Mouse (Mus musculus) Muller cell, postnatal 12 days (primary cell): Measurements from ENCODE around the gene Gabrb3.

Experiments used
- DNase-seq: peaks from one replicate; pipeline ENCODE4 v3.0.0-alpha.2; 2015; ENCODE audit errors: inconsistent ontology term

Gabrb3 gene

GRCm38 (mm10) chr7:57529954-57530353, 110.5 kb downstream of the Gabrb3 start:
- no peak for DNase-seq

DNA sequence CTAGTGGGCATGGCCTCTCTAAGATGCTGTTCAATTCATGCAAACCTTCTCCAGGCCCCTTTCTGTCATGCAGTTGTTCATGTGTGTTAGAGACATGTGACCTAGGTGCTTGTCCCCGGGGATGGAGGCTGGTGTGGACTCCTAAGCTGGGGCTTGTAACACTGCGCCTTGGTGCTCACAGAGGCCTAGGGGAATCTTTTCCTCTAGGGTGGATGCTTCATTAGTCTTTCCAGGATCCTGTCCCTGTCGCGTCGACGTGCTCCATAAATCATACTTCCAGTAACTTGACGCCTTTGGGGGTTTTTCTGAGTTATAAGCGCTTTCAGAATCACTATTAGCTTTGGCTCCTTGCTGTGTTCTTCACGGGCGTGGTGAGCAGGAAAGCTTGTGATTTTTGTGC, 113.2 kb downstream of the Gabrb3 start:
- no peak for DNase-seq

GRCm38 (mm10) chr7:57538565-57538964, 119.1 kb downstream of the Gabrb3 start:
- DNase-seq, result peak; percentile 1

GRCm38 (mm10) chr7:57560732-57561436, 141.4 kb downstream of the Gabrb3 start:
- DNase-seq, result no peak

GRCm38 (mm10) chr7:57564403-57564802, 144.9 kb downstream of the Gabrb3 start:
- no peak for DNase-seq

GRCm38 (mm10) chr7:57590451-57591248, 171.2 kb downstream of the Gabrb3 start:
- DNase-seq, result peak; percentile 75

- no peak for DNase-seq
Measured at GRCm38 (mm10) chr7:57591249-57591577, 171.7 kb downstream of the Gabrb3 start.

DNA sequence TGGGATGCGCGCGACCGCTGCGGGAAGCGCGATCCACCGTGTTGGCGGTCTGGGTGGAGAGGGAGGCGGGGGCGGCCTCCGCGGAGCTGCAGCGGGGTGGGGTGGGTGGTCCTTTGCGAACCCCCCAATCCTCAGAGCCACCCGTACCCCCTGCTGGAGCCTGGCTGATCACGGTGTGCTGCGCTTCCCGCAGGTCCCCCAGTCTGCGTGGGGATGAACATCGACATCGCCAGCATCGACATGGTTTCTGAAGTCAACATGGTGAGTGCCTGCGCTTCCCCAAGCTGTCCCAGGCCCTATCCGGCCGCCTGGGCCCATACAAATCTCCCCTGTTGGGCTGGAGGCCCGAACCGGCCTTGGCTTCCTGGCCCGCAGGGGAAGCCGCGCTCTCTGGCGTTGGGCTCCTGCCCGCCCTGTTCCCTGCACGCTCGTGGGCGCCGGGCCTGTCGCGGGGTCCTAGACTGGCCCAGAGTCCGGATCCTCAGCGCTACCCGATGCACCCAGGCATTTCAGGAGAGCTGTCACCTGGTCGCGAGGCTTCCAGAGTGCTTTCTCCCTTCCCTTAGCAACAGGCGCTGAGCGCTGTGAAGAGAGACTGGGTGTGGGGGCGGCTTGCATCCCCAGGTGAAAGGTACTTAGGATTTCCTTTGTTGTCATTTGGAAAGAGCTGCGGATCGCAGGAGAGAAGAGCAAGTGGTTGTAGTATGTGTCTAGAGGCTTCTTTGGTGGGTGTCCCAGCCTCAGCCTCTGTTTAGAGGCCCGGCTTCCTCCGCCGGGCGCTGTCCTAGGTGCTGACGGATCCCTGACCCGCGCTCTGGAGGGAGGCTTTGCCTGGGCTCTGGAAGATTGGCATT, 172.3 kb downstream of the Gabrb3 start:
- DNase-seq, result peak; percentile 61

- no peak for DNase-seq
Measured at GRCm38 (mm10) chr7:57597341-57597740, 177.8 kb downstream of the Gabrb3 start.

- no peak for DNase-seq
Measured at GRCm38 (mm10) chr7:57618697-57619096, 199.2 kb downstream of the Gabrb3 start.

GRCm38 (mm10) chr7:57620036-57620435, 200.5 kb downstream of the Gabrb3 start:
- no peak for DNase-seq

GRCm38 (mm10) chr7:57623718-57624117, 204.2 kb downstream of the Gabrb3 start:
- no peak for DNase-seq

DNA sequence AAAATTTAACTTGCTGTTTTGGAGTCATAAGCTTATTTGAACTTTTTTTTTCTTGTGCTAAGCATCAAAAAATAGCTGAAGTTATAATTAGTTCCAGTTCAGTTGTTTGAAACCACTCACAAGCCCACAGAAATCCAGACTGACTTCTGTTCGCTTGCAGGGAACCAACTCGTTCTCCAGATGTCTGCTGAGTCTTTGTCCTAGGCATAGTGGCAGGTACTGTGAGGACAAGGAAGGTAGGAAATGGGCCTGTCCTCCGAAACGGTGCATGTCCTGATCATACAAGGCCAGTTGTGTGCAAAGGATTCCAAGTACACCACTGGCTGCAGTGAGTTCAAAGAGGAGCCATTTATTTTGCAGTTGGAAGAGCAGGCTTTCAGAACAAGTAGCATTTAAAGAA, 215.5 kb downstream of the Gabrb3 start:
- no peak for DNase-seq

GRCm38 (mm10) chr7:57635687-57636086, 216.2 kb downstream of the Gabrb3 start:
- no peak for DNase-seq

DNA sequence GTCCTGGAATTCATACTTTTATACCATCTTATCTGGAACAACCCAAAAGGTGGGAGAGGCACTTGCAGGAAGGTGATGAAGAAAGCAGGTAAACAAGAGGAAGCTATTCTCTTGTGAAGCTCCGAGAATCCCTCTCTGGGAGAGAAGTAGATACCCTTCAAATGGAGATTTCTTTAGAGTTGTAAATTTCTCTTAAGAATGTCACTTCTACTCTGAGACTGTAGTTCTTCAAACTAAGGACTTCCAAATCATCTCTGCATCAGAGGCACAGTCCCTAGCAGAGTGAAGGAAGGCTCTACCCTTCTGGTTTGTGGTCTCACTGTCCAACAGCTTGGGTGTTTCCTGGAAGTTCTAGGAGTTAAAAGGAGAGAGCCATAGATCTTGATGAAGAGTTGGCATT, 221.3 kb downstream of the Gabrb3 start:
- DNase-seq, result no peak

DNA sequence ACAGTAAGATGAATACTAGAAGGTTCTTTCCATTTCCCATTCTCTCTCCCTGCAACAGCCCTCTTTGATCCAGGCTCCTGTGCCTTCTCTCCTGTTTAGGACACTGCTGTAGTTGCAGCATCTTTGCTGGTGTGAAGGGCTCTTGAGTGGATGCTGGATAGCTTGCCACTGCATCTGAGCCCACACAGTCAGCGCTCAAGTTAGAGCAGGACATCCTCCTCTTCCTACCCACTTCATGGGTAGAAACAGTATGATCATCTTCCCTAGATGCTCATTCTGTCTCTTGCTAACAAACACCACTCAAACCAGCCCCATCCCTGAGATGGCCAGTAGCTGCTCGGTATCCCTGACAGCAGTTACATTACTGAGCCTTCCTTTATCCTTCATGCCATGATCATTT, 227.9 kb downstream of the Gabrb3 start:
- no peak for DNase-seq

- no peak for DNase-seq
Measured at GRCm38 (mm10) chr7:57648136-57648755, 228.8 kb downstream of the Gabrb3 start.

- no peak for DNase-seq
Measured at GRCm38 (mm10) chr7:57677352-57677751, 257.9 kb downstream of the Gabrb3 start.

DNA sequence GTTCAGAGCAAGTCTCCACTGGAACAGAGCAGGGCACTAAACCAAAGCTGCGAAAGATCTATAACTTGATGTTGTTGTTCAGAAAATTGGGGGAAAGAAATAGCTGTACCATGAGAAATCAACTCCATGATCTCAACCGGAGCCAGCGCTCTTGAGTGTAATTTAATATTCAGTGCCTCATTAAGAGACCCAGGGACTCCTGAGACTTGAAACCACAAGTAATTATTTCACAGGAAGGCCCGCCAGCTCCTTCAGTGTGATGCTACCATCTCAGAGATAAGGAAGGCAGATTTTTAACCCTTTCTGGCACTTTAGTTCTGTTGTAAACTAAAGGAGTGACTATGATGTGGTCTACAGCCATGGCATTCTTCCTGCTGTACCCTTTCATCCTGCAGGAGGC, 270.3 kb downstream of the Gabrb3 start:
- DNase-seq, result no peak

GRCm38 (mm10) chr7:57700370-57700769, 280.9 kb downstream of the Gabrb3 start:
- DNase-seq, result peak; percentile 19

GRCm38 (mm10) chr7:57701046-57701445, 281.6 kb downstream of the Gabrb3 start:
- DNase-seq, result no peak

- DNase-seq, result peak; percentile 9
Measured at GRCm38 (mm10) chr7:57703580-57703979, 284.1 kb downstream of the Gabrb3 start.
